Mouse (Mus musculus) macrophage (primary cell): ENCODE measurements around the gene Chchd10. TPM values are rescaled to one million over a fixed set of nuclear protein-coding genes. Genes with fewer than 3 reads are reported as not detected.

Experiments
- H3K27ac ChIP-seq: fragments of 350-480 bp; formaldehyde crosslinking; 2 replicates; pipeline ENCODE4 v1.9.0; 2021
- H3K36me3 ChIP-seq: fragments of 350-480 bp; formaldehyde crosslinking; 2 replicates; pipeline ENCODE4 v1.9.0; 2021; ENCODE audit errors: inconsistent target
- H3K4me3 ChIP-seq: fragments of 350-480 bp; formaldehyde crosslinking; 2 replicates; pipeline ENCODE4 v1.9.0; 2021; ENCODE audit errors: inconsistent target
- H3K79me2 ChIP-seq: fragments of 350-480 bp; formaldehyde crosslinking; 2 replicates; pipeline ENCODE4 v1.9.0; 2021; ENCODE audit errors: inconsistent target
- WGBS: methylation state at CpG from one replicate; pipeline ENCODE4 v1.1.7; 2026; ENCODE audit warnings: inconsistent platforms; ENCODE audit not compliant: missing documents; 5-methylcytosine and 5-hydroxymethylcytosine counted together
- polyA plus RNA-seq: library from polyadenylated mRNA; stranded (reverse); fragments of 250-400 nt; gene quantifications from 3 replicates; pipeline ENCODE4 v1.2.4, GENCODE M21; 2018; ENCODE audit warnings: inconsistent platforms

Chchd10 gene
- polyA plus RNA-seq, 1 experiment from 2014 or later = 7.6 TPM

DNA sequence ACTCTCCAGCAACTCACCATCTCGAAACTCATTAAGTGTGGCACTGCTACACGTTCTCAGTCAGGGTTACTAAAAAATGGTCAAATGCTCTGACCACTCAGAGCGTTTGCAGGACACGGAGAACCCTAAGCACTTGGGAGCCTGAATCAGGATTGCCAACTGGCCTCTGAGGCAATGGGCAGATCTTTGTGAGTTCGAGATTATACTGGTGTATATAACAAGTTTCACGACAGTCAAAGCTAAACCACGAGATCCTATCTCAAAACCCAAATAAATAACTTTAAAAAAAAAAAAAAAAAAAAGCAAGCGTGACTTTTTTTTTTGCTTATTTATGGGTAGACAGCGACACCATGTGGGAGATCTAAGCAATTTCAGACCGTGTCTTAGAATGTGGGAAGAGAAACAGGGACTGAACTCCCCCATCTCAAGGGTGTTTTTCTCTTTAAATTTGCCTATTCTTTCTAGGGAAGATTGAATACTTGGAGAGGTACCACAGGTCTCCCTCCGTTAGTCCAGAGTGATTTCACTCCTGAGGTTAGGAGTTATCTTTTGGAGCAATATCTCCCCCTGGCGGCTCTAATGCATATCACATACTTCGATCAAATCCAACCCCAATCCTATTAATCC, 18.6 kb downstream of the Chchd10 start:
- no peaks in the 10 kb centered on the region for H3K79me2 ChIP-seq
- WGBS = 3% methylated on average over 13 of the region's 13 CpGs
- no peaks in the 10 kb centered on the region for H3K36me3 ChIP-seq
- no peak overlapping the region for H3K27ac ChIP-seq
- no peak overlapping the region; the same call in 1 of the 2 replicates for H3K4me3 ChIP-seq

DNA sequence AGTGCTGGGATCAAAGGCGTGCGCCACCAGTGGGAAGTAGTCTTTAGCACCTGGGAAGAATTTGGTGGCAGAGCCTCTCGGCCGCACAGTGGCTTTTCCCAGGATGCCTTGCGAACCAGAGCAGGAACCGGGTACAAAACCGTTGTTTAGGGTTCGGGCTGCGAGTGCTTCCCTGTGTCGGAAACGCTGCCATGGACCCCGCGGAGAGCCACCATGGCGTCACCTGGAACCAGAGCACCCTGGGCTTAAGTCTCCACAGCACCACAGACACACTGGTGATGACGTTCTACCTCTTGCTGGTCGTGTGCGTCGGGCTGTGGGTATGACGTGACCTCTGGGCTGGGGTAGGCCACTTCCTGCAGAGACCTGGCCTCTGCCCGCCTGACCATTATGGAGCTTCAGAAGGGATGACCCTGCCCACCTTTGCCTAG, 21.5 kb downstream of the Chchd10 start, which contains the start of gene Gm5134:
Gene Gm5134, plus strand, starts transcription at position 134 of the 431 bp plus-strand sequence.
- H3K27ac ChIP-seq = no peak within 1 kb of the TSS
- WGBS = 22% methylated on average over 20 of the region's 20 CpGs
- peak within 1 kb of the TSS; percentile 2; the same call in 1 of the 2 replicates for H3K4me3 ChIP-seq
- no peaks in the 10 kb centered on the region for H3K79me2 ChIP-seq
- no peaks in the 10 kb centered on the region for H3K36me3 ChIP-seq

DNA sequence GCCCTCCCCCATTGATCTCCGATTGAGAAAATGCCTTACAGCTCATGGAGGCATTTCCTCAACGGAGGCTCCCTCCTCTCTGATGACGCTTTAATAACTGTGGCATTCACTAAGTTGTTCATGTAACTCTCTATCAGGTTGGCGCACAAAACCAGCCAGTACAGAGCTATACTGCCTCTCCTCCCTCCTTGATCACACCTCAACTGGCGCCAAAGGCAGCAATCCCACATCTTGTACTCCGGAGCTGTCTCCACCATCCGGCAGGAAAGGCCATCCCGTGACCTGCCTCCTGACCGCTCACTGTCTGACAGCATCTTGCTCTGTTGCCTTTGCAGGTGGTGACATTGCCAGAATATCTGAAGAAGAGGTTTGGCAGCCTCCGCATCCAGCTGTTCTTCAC, 40.9 kb downstream of the Chchd10 start:
- WGBS = 90% methylated on average over 10 of the region's 10 CpGs
- Histone ChIP-seq H3K4me3 (no peak overlapping the region), H3K79me2 (no peaks in the 10 kb centered on the region), H3K27ac (no peak overlapping the region), H3K36me3 (no peaks in the 10 kb centered on the region)

DNA sequence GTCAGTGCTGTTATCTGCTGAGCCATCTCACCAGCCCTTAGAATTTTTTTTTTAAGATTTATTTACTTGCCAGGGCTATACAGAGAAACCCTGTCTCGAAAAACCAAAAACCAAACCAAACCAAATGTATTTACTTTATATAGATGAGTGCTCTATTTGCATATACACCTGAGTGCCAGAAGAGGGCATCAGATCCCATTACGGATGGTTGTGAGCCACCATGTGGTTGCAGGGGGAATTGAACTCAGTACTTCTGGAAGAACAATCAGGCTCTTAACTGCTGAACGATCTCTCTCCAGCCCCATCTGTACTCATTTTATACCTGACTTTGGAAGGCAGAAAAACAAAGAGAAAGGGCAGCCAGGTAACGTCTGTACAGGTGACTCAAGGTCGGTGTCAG, 42.3 kb downstream of the Chchd10 start:
- H3K4me3 ChIP-seq = no peak overlapping the region
- WGBS = 75% methylated on average over 5 of the region's 5 CpGs

DNA sequence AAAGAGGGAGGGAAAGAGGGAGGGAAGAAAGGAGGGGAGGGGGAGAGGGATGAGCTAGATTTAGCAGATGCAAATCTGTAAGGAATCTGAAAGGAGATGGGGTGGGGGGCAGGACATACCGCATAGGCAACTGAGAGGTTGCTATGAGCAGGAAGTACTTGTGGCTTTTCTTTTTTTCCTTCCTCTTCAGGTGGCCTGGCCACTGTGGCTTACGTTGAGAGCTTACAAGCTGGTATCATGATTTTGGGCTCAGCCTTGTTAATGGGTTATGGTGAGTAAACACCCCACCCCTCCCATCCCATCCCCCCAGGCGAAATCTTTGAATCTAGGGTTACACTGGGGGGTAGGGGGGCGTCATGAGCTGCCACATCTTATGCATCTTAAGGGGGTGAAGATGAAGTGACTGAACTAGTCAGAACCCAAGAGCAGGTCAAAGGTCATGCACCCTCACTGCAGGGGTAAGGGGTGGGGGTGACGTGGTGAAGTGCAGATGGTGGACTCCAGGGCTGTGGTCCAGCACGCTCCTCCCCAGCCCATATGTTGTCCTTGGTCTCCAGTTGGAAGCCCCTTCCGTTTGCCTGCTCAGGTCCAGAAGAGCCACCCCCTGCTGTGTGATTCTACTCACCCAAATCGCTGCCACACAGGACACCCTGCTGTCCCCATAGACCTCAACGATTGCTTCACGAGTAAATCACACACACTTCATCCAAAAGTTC, 45.3 kb downstream of the Chchd10 start:
- H3K79me2 ChIP-seq = no peaks in the 10 kb centered on the region
- H3K36me3 ChIP-seq = no peaks in the 10 kb centered on the region
- H3K4me3 ChIP-seq = no peak overlapping the region
- H3K27ac ChIP-seq = no peak overlapping the region
- 27% methylated on average over 10 of the region's 10 CpGs for WGBS

More for the DNA sequence above, 42.3 kb downstream of the Chchd10 start:
- no peaks in the 10 kb centered on the region for H3K79me2 ChIP-seq
- H3K27ac ChIP-seq = no peak overlapping the region
- no peaks in the 10 kb centered on the region for H3K36me3 ChIP-seq

DNA sequence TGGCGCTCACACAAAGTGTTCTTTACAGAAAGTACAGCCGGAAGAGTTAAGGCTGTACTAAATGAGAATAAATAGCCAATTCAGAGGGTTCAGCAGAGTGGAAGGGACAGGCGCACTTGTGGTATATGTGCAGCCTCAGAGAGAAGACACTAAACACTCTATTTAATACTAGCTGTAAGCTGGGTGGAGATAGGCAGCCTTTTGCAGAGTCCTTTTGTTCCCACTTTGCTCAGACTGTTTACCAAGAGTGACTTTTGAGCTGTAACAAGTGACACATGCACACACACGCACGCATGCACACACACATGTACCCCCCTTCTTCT, 45.9 kb downstream of the Chchd10 start:
- H3K79me2 ChIP-seq = no peaks in the 10 kb centered on the region
- H3K36me3 ChIP-seq = no peaks in the 10 kb centered on the region
- WGBS = 83% methylated on average over 5 of the region's 5 CpGs
- H3K4me3 ChIP-seq = no peak overlapping the region
- no peak overlapping the region for H3K27ac ChIP-seq

DNA sequence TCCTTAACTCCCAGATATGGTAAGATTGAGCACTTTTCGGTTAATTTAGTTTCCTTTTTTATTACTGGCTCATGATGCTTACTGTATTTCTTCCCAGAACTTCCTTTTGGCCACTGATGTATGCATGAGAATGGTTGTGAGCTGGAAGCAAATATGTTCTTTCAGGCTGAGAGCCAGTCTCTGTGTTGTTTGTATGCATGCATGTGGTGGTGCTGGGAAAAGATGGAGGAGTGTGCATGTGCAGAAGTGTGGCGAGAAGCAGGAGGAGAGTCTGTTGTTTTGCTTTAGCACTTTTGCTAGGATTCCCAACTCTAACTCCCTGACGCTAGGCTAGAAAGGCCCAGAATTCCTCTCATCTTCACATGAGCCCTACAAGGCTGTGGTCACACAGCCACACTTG, 46.5 kb downstream of the Chchd10 start:
- H3K27ac ChIP-seq = no peak overlapping the region
- no peak overlapping the region for H3K4me3 ChIP-seq

More for the DNA sequence above, 46.5 kb downstream of the Chchd10 start:
- no peaks in the 10 kb centered on the region for H3K36me3 ChIP-seq
- WGBS = 96% methylated on average over 3 of the region's 3 CpGs
- no peaks in the 10 kb centered on the region for H3K79me2 ChIP-seq

Other genes with a start within 250 kb of the Chchd10 start
- gene Cabin1, start 168.8 kb upstream of the Chchd10 start, polyA plus RNA-seq = 19.2 to 42.5 TPM (median 19.8 TPM) in 3 replicates
- gene Ddt, start 159.7 kb upstream of the Chchd10 start, polyA plus RNA-seq = 47.3 to 66.7 TPM (median 58.9 TPM) in 3 replicates
- not detected in 3 replicates for gene Gm20441, start 152.2 kb upstream of the Chchd10 start, polyA plus RNA-seq
- 2.9 to 4.2 TPM (median 4.1 TPM) in 3 replicates for gene Gstt3, start 151.7 kb upstream of the Chchd10 start, polyA plus RNA-seq
- 0.27 to 1.5 TPM (median 0.67 TPM) in 3 replicates for gene Gstt1, start 134.5 kb upstream of the Chchd10 start, polyA plus RNA-seq
- gene Gstt4, start 110.6 kb upstream of the Chchd10 start, polyA plus RNA-seq = not detected in 3 replicates
- gene Gstt2, start 95.7 kb upstream of the Chchd10 start, polyA plus RNA-seq = 6.2 to 19.7 TPM (median 10.8 TPM) in 3 replicates
- gene Mif, start 72.9 kb upstream of the Chchd10 start, polyA plus RNA-seq = 121 to 436 TPM (median 382 TPM) in 3 replicates
- gene Derl3, start 39.7 kb upstream of the Chchd10 start, polyA plus RNA-seq = not detected in 3 replicates
- gene Smarcb1, start 11.5 kb upstream of the Chchd10 start, polyA plus RNA-seq = 36.6 to 53.9 TPM (median 38.3 TPM) in 3 replicates
- gene Mmp11, start 3.4 kb downstream of the Chchd10 start, polyA plus RNA-seq = 0.36 to 1.3 TPM (median 1.0 TPM) in 3 replicates
- not detected in 3 replicates for gene Gm867, start 7.5 kb downstream of the Chchd10 start, polyA plus RNA-seq
- not detected in 3 replicates for gene Vpreb3, start 9.9 kb downstream of the Chchd10 start, polyA plus RNA-seq
- 0.07 TPM in 1 of 3 replicates, not detected in the others for gene Gm5134, start 21.4 kb downstream of the Chchd10 start, polyA plus RNA-seq
- 2.7 to 5.0 TPM (median 3.8 TPM) in 3 replicates for gene Zfp280b, start 99.5 kb downstream of the Chchd10 start, polyA plus RNA-seq
- not detected in 3 replicates for gene Slc5a4b, start 177.8 kb downstream of the Chchd10 start, polyA plus RNA-seq
- gene Slc5a4a, start 214.3 kb downstream of the Chchd10 start, polyA plus RNA-seq = not detected in 3 replicates